Mouse (Mus musculus): Measurements from ENCODE around the gene Frmd5.
"Not testable (repeated sequence)": the region's sequence is repeated elsewhere in the genome, so short reads cannot be mapped to it uniquely, and the experiment has no call there.

Frmd5 gene

GRCm38 (mm10) chr2:121806959-121807653, at the start of gene Frmd5:
TSS of gene Frmd5 (minus strand) at chr2:121807087.
- DNase-seq (ENCODE audit: low read depth, low spot score): peak; percentile 98

GRCm38 (mm10) chr2:121853974-121854373, 47.1 kb upstream of the Frmd5 start:
- no peak for DNase-seq (ENCODE audit: low read depth, low spot score)

- DNase-seq (ENCODE audit: low read depth, low spot score): no peak
Measured at GRCm38 (mm10) chr2:121852045-121852444, 45.2 kb upstream of the Frmd5 start.

- no peak for DNase-seq (ENCODE audit: low read depth, low spot score)
Measured at GRCm38 (mm10) chr2:121846050-121846449, 39.2 kb upstream of the Frmd5 start.

GRCm38 (mm10) chr2:121842249-121842648, 35.4 kb upstream of the Frmd5 start:
- no peak for DNase-seq (ENCODE audit: low read depth, low spot score)

- DNase-seq (ENCODE audit: low read depth, low spot score): no peak
Measured at GRCm38 (mm10) chr2:121841453-121841852, 34.6 kb upstream of the Frmd5 start.

- peak; percentile 72 for DNase-seq (ENCODE audit: low read depth, low spot score)
Measured at GRCm38 (mm10) chr2:121834926-121835325, 28.0 kb upstream of the Frmd5 start.

- peak; percentile 83 for DNase-seq (ENCODE audit: low read depth, low spot score)
Measured at GRCm38 (mm10) chr2:121832484-121832894, 25.6 kb upstream of the Frmd5 start.

GRCm38 (mm10) chr2:121828411-121828810, 21.5 kb upstream of the Frmd5 start:
- DNase-seq (ENCODE audit: low read depth, low spot score): no peak

GRCm38 (mm10) chr2:121826189-121826588, 19.3 kb upstream of the Frmd5 start:
- DNase-seq (ENCODE audit: low read depth, low spot score): peak; percentile 41

GRCm38 (mm10) chr2:121824653-121825052, 17.8 kb upstream of the Frmd5 start:
- DNase-seq (ENCODE audit: low read depth, low spot score): no peak

- DNase-seq (ENCODE audit: low read depth, low spot score): peak; percentile 49
Measured at GRCm38 (mm10) chr2:121821787-121822186, 14.9 kb upstream of the Frmd5 start.

GRCm38 (mm10) chr2:121810876-121811275, 4.0 kb upstream of the Frmd5 start:
- DNase-seq (ENCODE audit: low read depth, low spot score): not testable (repeated sequence)

GRCm38 (mm10) chr2:121809126-121809525, 2.2 kb upstream of the Frmd5 start:
- DNase-seq (ENCODE audit: low read depth, low spot score): no peak

- DNase-seq (ENCODE audit: low read depth, low spot score): peak; percentile 75
Measured at GRCm38 (mm10) chr2:121806171-121806943, 530 bp downstream of the Frmd5 start.

GRCm38 (mm10) chr2:121799051-121799450, 7.8 kb downstream of the Frmd5 start:
- no peak for DNase-seq (ENCODE audit: low read depth, low spot score)

GRCm38 (mm10) chr2:121795995-121796394, 10.9 kb downstream of the Frmd5 start:
- DNase-seq (ENCODE audit: low read depth, low spot score): no peak

GRCm38 (mm10) chr2:121789777-121790176, 17.1 kb downstream of the Frmd5 start:
- peak; percentile 48 for DNase-seq (ENCODE audit: low read depth, low spot score)

GRCm38 (mm10) chr2:121788415-121788814, 18.5 kb downstream of the Frmd5 start:
- no peak for DNase-seq (ENCODE audit: low read depth, low spot score)

GRCm38 (mm10) chr2:121787767-121788166, 19.1 kb downstream of the Frmd5 start:
- DNase-seq (ENCODE audit: low read depth, low spot score): peak; percentile 70

- no peak for DNase-seq (ENCODE audit: low read depth, low spot score)
Measured at GRCm38 (mm10) chr2:121787271-121787670, 19.6 kb downstream of the Frmd5 start.

GRCm38 (mm10) chr2:121776219-121776618, 30.7 kb downstream of the Frmd5 start:
- DNase-seq (ENCODE audit: low read depth, low spot score): no peak

GRCm38 (mm10) chr2:121764851-121765250, 42.0 kb downstream of the Frmd5 start:
- DNase-seq (ENCODE audit: low read depth, low spot score): peak; percentile 83

Measured in R1 (cell line).